Mouse (Mus musculus) liver, embryonic 11.5 days (tissue): ENCODE results near the gene Pole2. TPM values are rescaled to one million over a fixed set of nuclear protein-coding genes. Genes with fewer than 3 reads are reported as not detected.

Experiments
- ATAC-seq: fragments of 200-750 bp; cut with Nextera tagmentation; replicated peaks from 2 replicates; pipeline ENCODE4 v1.8.0; 2017; ENCODE audit warnings: moderate number of reproducible peaks, mild to moderate bottlenecking, moderate TSS enrichment, moderate library complexity; ENCODE audit not compliant: low FRiP score
- DNase-seq: peaks from one replicate; pipeline ENCODE4 v3.0.0-alpha.2; 2017; ENCODE audit warnings: low spot score
- H3K27ac ChIP-seq: fragments of 300-500 bp; sonication (generic); 2 replicates; pipeline ENCODE4 v1.5.1; 2014; ENCODE audit warnings: mild to moderate bottlenecking, low read depth, low read length, control low read depth
- H3K27me3 ChIP-seq: fragments of 300-500 bp; sonication (generic); replicated peaks from 2 replicates; pipeline ENCODE4 v1.6.1; 2014; ENCODE audit warnings: low read length, mixed read lengths; ENCODE audit not compliant: control insufficient read depth, insufficient read depth
- H3K36me3 ChIP-seq: fragments of 300-500 bp; sonication (generic); 2 replicates; pipeline ENCODE4 v1.6.1; 2014; ENCODE audit warnings: mild to moderate bottlenecking, low read length, moderate library complexity, mixed read lengths; ENCODE audit not compliant: control insufficient read depth, insufficient read depth
- H3K4me1 ChIP-seq: fragments of 300-500 bp; sonication (generic); replicated peaks from 2 replicates; pipeline ENCODE4 v1.6.1; 2014; ENCODE audit warnings: low read length, mixed read lengths; ENCODE audit not compliant: control insufficient read depth, insufficient read depth
- H3K4me2 ChIP-seq: fragments of 300-500 bp; sonication (generic); 2 replicates; pipeline ENCODE4 v1.6.1; 2014; ENCODE audit warnings: mild to moderate bottlenecking, control low read depth, moderate library complexity
- H3K4me3 ChIP-seq: fragments of 300-500 bp; sonication (generic); 2 replicates; pipeline ENCODE4 v1.5.1; 2014; ENCODE audit warnings: low read depth, low read length, control low read depth
- H3K9ac ChIP-seq: fragments of 300-500 bp; sonication (generic); 2 replicates; pipeline ENCODE4 v1.6.1; 2014; ENCODE audit warnings: low read depth, low read length, control low read depth
- H3K9me3 ChIP-seq: fragments of 300-500 bp; sonication (generic); 2 replicates; pipeline ENCODE4 v1.6.1; 2016; ENCODE audit warnings: low read length, inconsistent platforms, mixed read lengths; ENCODE audit not compliant: control insufficient read depth
- WGBS: fragments of 180-500 bp; shearing (Covaris S2); extraction: QIAGEN DNeasy Blood & Tissue Kit; methylation state at CpG from one replicate; pipeline ENCODE4 v1.1.7; 2014; 5-methylcytosine and 5-hydroxymethylcytosine counted together
- polyA plus RNA-seq: library from polyadenylated mRNA; unstranded; fragments of >200 nt; fragmentation: Nextera tagmentation; extraction: Ambion mirVana; gene quantifications from 2 replicates; pipeline ENCODE4 v1.2.1, GENCODE M21; 2014

The Pole2 gene
- polyA plus RNA-seq, 1 experiment from 2014 or later, result 42.5 TPM

DNA sequence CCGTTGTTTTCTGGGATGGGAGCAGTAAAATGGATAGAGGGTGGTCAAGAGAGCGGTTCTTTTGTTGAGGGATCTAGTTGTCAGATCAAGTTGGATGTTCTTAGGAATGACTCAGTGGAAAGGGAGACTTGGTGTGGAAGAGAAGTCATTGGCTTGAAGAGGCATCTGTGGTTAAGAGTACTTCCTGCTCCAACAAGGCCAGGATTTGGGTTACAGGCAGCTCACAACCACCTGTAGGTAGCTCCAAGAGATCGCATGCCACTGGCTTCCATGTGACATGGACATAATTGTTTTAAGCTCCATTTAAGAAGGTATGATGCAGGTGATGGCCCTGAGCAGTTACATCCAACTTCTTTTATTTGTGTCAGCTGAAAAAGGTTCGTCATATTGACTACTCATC is 21.8 kb upstream of the Pole2 start:
- Histone ChIP-seq H3K9ac (no peak overlapping the region), H3K9me3 (no peaks in the 10 kb centered on the region), H3K4me2 (no peak overlapping the region), H3K27ac (no peak overlapping the region), H3K36me3 (no peaks in the 10 kb centered on the region), H3K4me1 (no peaks in the 10 kb centered on the region), H3K4me3 (no peak overlapping the region), H3K27me3 (no peaks in the 10 kb centered on the region)
- ATAC-seq (no peak), DNase-seq (no peak)
- WGBS, result 83% methylated on average over 4 of the region's 4 CpGs

- under 1% methylated on average over 57 of the region's 64 CpGs for WGBS
- Histone ChIP-seq H3K4me3 (peak overlapping the region; percentile 73), H3K27me3 (no peaks in the 10 kb centered on the region), H3K27ac (peak overlapping the region; percentile 75), H3K4me2 (peak overlapping the region; percentile 77), H3K4me1 (peaks cover 8% of the 10 kb centered on the region), H3K9me3 (no peaks in the 10 kb centered on the region), H3K9ac (peak overlapping the region; percentile 89), H3K36me3 (no peaks in the 10 kb centered on the region)
- DNase-seq (peak; percentile 75), ATAC-seq (peak; percentile 78)
Observed at GRCm38 (mm10) chr12:69241771-69242431, 13.9 kb upstream of the Pole2 start.

GRCm38 (mm10) chr12:69241405-69241770 is 13.4 kb upstream of the Pole2 start:
- H3K9ac ChIP-seq, result peak overlapping the region; percentile 89
- DNase-seq, result no peak
- H3K4me2 ChIP-seq, result peak overlapping the region; percentile 77
- 0% methylated on average over 3 of the region's 3 CpGs for WGBS
- peak; percentile 11; the same call in 1 of the 2 replicates for ATAC-seq
- H3K4me3 ChIP-seq, result peak overlapping the region; percentile 73
- H3K27me3 ChIP-seq, result no peaks in the 10 kb centered on the region
- peak overlapping the region; percentile 75; the same call in 1 of the 2 replicates for H3K27ac ChIP-seq
- no peaks in the 10 kb centered on the region for H3K36me3 ChIP-seq
- no peaks in the 10 kb centered on the region for H3K9me3 ChIP-seq
- H3K4me1 ChIP-seq, result peaks cover 8% of the 10 kb centered on the region

DNA sequence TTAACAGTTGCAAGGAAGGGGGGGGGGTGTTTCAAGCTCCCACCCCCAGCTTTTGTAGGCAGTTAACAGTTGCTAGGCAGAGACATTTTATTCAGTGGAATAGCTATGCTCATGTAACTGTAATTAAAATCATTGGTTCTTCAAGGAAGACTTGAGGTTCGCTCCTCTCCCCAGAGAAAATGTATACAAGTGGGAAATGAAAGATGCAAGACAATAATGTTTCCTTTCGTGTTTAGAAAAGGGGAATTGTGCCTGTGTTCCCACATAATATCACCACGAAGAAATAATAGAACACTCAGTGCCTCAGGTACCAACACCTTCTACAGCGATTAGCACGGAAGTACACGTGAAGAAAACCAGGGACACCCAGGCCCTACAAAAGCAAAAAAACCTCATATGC is 12.9 kb upstream of the Pole2 start, which contains the start of gene Klhdc1:
TSS of gene Klhdc1 (plus strand) at position 301 of the 400 bp plus-strand sequence.
- Histone ChIP-seq H3K4me2 (peak within 1 kb of the TSS; percentile 77), H3K36me3 (no peaks in the 10 kb centered on the region), H3K4me1 (peaks cover 8% of the 10 kb centered on the region), H3K27ac (peak within 1 kb of the TSS; percentile 75), H3K4me3 (peak within 1 kb of the TSS; percentile 73), H3K9me3 (no peaks in the 10 kb centered on the region), H3K27me3 (no peaks in the 10 kb centered on the region), H3K9ac (peak within 1 kb of the TSS; percentile 89)
- DNase-seq, result no peak
- WGBS, result 63% methylated on average over 6 of the region's 6 CpGs
- ATAC-seq, result no peak

DNA sequence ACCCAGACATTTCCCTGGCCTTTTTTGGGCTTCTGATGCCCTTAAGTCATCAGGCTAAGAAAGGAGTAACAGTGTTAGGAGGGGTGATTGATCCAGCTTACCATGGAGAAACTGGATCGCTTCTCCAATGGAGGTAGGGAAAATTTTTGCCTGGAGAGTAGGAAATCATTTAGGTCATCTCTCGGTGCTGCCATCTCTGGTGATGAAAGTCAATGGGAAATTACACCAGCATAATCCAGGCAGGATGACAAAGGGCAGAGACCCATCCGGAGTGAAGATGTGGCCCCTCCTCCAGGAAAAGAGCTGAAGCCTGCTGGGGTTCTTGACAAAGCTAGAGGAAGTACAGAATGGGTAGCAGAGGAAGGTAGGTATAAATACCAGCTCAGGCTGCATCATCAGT is 10.3 kb upstream of the Pole2 start:
- ATAC-seq (no peak), DNase-seq (no peak)
- Histone ChIP-seq H3K4me1 (peaks cover 8% of the 10 kb centered on the region), H3K9me3 (no peaks in the 10 kb centered on the region), H3K27ac (no peak overlapping the region), H3K9ac (no peak overlapping the region), H3K36me3 (no peaks in the 10 kb centered on the region), H3K4me2 (no peak overlapping the region), H3K4me3 (no peak overlapping the region), H3K27me3 (no peaks in the 10 kb centered on the region)
- 32% methylated on average over 3 of the region's 3 CpGs for WGBS

- WGBS, result 86% methylated on average over 6 of the region's 6 CpGs
- H3K36me3 ChIP-seq, result no peaks in the 10 kb centered on the region
- H3K4me2 ChIP-seq, result no peak overlapping the region
- no peaks in the 10 kb centered on the region for H3K27me3 ChIP-seq
- no peak overlapping the region for H3K27ac ChIP-seq
- H3K9ac ChIP-seq, result no peak overlapping the region
- peaks cover 3% of the 10 kb centered on the region for H3K4me1 ChIP-seq
- no peaks in the 10 kb centered on the region for H3K9me3 ChIP-seq
- ATAC-seq (no peak), DNase-seq (no peak)
- no peak overlapping the region for H3K4me3 ChIP-seq
Observed at GRCm38 (mm10) chr12:69235782-69236181, 7.8 kb upstream of the Pole2 start.

DNA sequence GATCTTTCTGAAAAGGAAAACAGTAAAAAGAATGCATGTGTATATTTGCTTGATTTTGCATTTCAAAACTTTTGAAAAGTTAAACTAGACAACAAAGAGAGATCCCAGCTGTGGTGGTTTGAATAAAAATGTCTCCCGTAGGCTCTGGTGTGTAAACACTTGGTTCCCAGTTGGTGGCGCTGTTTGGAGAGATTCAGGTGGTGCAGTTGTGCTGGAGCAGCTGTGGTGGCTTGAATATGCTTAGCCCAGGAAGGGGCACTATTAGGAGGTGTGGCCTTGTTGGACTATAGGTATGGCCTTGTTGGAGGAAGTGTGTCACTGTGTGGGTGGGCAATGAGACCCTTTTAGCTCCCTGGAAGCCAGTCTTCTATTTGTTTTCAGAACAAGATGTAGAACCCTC is 1.3 kb upstream of the Pole2 start:
- 57% methylated on average over 2 of the region's 2 CpGs for WGBS
- Histone ChIP-seq H3K4me2 (no peak overlapping the region), H3K9ac (no peak overlapping the region), H3K27me3 (no peaks in the 10 kb centered on the region), H3K9me3 (no peaks in the 10 kb centered on the region), H3K36me3 (no peaks in the 10 kb centered on the region), H3K4me3 (no peak overlapping the region), H3K27ac (no peak overlapping the region), H3K4me1 (peaks cover 8% of the 10 kb centered on the region; the same call in 1 of the 2 replicates)
- ATAC-seq (no peak), DNase-seq (no peak)

- H3K4me3 ChIP-seq, result no peak overlapping the region
- H3K36me3 ChIP-seq, result peaks cover 30% of the 10 kb centered on the region; the same call in 1 of the 2 replicates
- H3K4me1 ChIP-seq, result no peaks in the 10 kb centered on the region
- no peak overlapping the region for H3K27ac ChIP-seq
- no peak for DNase-seq
- H3K9ac ChIP-seq, result no peak overlapping the region
- H3K9me3 ChIP-seq, result no peaks in the 10 kb centered on the region
- no peaks in the 10 kb centered on the region for H3K27me3 ChIP-seq
- ATAC-seq, result 0 out of 2 replicates have a peak, but pooled peaks have one; percentile 36
- WGBS, result 88% methylated on average over 19 of the region's 19 CpGs
- H3K4me2 ChIP-seq, result no peak overlapping the region
Observed at GRCm38 (mm10) chr12:69220613-69221277, 7.2 kb downstream of the Pole2 start.

DNA sequence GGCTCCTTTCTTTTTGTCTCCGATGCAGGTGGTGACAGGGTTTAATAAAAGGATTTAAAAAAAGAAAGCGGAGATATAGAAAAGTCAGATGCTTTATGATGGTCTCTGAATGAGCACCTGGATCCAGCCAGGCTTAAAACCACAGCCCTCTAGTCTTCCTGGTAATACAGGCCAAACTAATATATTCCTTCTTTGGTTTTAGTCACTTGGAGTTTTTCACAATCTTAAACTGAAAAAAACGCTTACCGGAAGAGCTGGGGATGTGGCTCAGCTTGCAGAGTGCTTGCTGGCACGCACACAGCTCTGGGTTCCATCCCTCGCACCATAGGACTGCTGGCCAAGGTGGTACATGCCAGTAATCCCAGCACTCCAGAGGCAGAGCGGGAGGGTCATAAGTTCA is 11.4 kb downstream of the Pole2 start:
- Histone ChIP-seq H3K9me3 (no peaks in the 10 kb centered on the region), H3K4me1 (no peaks in the 10 kb centered on the region), H3K4me3 (no peak overlapping the region), H3K27ac (no peak overlapping the region), H3K36me3 (peaks cover 47% of the 10 kb centered on the region), H3K9ac (no peak overlapping the region), H3K4me2 (no peak overlapping the region), H3K27me3 (no peaks in the 10 kb centered on the region)
- no peak for DNase-seq
- no peak for ATAC-seq
- 92% methylated on average over 7 of the region's 7 CpGs for WGBS
